Mouse (Mus musculus) c-Kit-negative CD71-positive TER-119-positive erythroid progenitor cells, embryonic 14.5 days (primary cell): Measurements from ENCODE around the gene Slc12a1.
"Not testable (repeated sequence)": the region's sequence is repeated elsewhere in the genome, so short reads cannot be mapped to it uniquely, and the experiment has no call there.

Experiments used
- DNase-seq: peaks from one replicate; pipeline ENCODE4 v3.0.0-alpha.2; 2013; ENCODE audit warnings: low read depth, low spot score

Slc12a1 gene

GRCm38 (mm10) chr2:125152388-125152787, at the start of gene Slc12a1:
Gene Slc12a1, plus strand, starts transcription at chr2:125152505.
- DNase-seq, result no peak

- not testable (repeated sequence) for DNase-seq
These were observed 47.8 kb upstream of the Slc12a1 start for GRCm38 (mm10) chr2:125104491-125104890.

GRCm38 (mm10) chr2:125106536-125106935, 45.8 kb upstream of the Slc12a1 start:
- not testable (repeated sequence) for DNase-seq

- no peak for DNase-seq
These were observed 32.8 kb upstream of the Slc12a1 start for GRCm38 (mm10) chr2:125119381-125120110.

- no peak for DNase-seq
These were observed 30.0 kb upstream of the Slc12a1 start for GRCm38 (mm10) chr2:125122288-125122623.

GRCm38 (mm10) chr2:125122624-125123476, 29.5 kb upstream of the Slc12a1 start:
- peak; percentile 39 for DNase-seq

- DNase-seq, result peak; percentile 77
These were observed 28.8 kb upstream of the Slc12a1 start, which contains the start of gene Myef2 for GRCm38 (mm10) chr2:125123477-125123852. Gene Myef2, minus strand, starts transcription at chr2:125123661.

- DNase-seq, result no peak
These were observed 26.5 kb upstream of the Slc12a1 start for GRCm38 (mm10) chr2:125125824-125126223.

GRCm38 (mm10) chr2:125126792-125127191, 25.5 kb upstream of the Slc12a1 start:
- no peak for DNase-seq

GRCm38 (mm10) chr2:125134113-125134512, 18.2 kb upstream of the Slc12a1 start:
- no peak for DNase-seq

GRCm38 (mm10) chr2:125135903-125136811, 16.1 kb upstream of the Slc12a1 start, which contains the start of gene Ctxn2:
Gene Ctxn2, plus strand, starts transcription at chr2:125136692.
- no peak for DNase-seq

GRCm38 (mm10) chr2:125136846-125137245, 15.5 kb upstream of the Slc12a1 start:
- DNase-seq, result no peak

- no peak for DNase-seq
These were observed 10.0 kb upstream of the Slc12a1 start for GRCm38 (mm10) chr2:125142336-125142735.

GRCm38 (mm10) chr2:125154294-125154693, 2.0 kb downstream of the Slc12a1 start:
- DNase-seq, result no peak

- no peak for DNase-seq
These were observed 3.2 kb downstream of the Slc12a1 start for GRCm38 (mm10) chr2:125155504-125155903.

- no peak for DNase-seq
These were observed 9.7 kb downstream of the Slc12a1 start for GRCm38 (mm10) chr2:125162012-125162470.

GRCm38 (mm10) chr2:125178225-125178798, 26.0 kb downstream of the Slc12a1 start:
- DNase-seq, result no peak

GRCm38 (mm10) chr2:125187904-125188303, 35.6 kb downstream of the Slc12a1 start:
- DNase-seq, result no peak

GRCm38 (mm10) chr2:125189197-125189596, 36.9 kb downstream of the Slc12a1 start:
- peak; percentile 5 for DNase-seq

GRCm38 (mm10) chr2:125192905-125193304, 40.6 kb downstream of the Slc12a1 start:
- DNase-seq, result no peak

- no peak for DNase-seq
These were observed 44.5 kb downstream of the Slc12a1 start for GRCm38 (mm10) chr2:125196771-125197170.
